Mouse (Mus musculus): ENCODE results near the gene Olfr1156.

The Olfr1156 gene

GRCm38 (mm10) chr2:87953000-87953399 is at the start of gene Olfr1156:
Olfr1156 (minus strand) TSS chr2:87953100.
- no peak for DNase-seq (ENCODE audit: low spot score)

GRCm38 (mm10) chr2:87989813-87990212 is 36.9 kb upstream of the Olfr1156 start, which contains the start of gene Olfr1158:
Olfr1158 (plus strand) TSS chr2:87990113.
- no peak for DNase-seq (ENCODE audit: low spot score)

GRCm38 (mm10) chr2:87974563-87974962 is 21.7 kb upstream of the Olfr1156 start, which contains the start of gene Olfr74:
Olfr74 (minus strand) TSS chr2:87974663.
- DNase-seq (ENCODE audit: low spot score) = no peak

GRCm38 (mm10) chr2:87968199-87968598 is 15.3 kb upstream of the Olfr1156 start, which contains the start of gene Olfr1157:
Olfr1157 (minus strand) TSS chr2:87968299.
- no peak for DNase-seq (ENCODE audit: low spot score)

- DNase-seq (ENCODE audit: low spot score) = no peak
These were observed 7.9 kb downstream of the Olfr1156 start, which contains the start of gene Olfr1155 for GRCm38 (mm10) chr2:87945037-87945436. Olfr1155 (minus strand) TSS chr2:87945137.

- DNase-seq (ENCODE audit: low spot score) = no peak
These were observed 47.8 kb downstream of the Olfr1156 start, which contains the start of gene Olfr1154 for GRCm38 (mm10) chr2:87905066-87905465. Olfr1154 (minus strand) TSS chr2:87905166.

All from adipocyte (in vitro differentiated cells).